Mouse (Mus musculus) lung, embryonic 15.5 days (tissue): ENCODE measurements around the gene Ppp1r10. TPM values are rescaled to one million over a fixed set of nuclear protein-coding genes. Genes with fewer than 3 reads are reported as not detected.
"Not testable (repeated sequence)": the region's sequence is repeated elsewhere in the genome, so short reads cannot be mapped to it uniquely, and the experiment has no call there.

Experiments used
- ATAC-seq: fragments of 200-750 bp; cut with Nextera tagmentation; 2 replicates; pipeline ENCODE4 v1.8.0; 2017; ENCODE audit warnings: moderate number of reproducible peaks, borderline replicate concordance; ENCODE audit not compliant: low FRiP score, low TSS enrichment; ENCODE audit errors: extremely low read depth
- H3K27ac ChIP-seq: fragments of 300-500 bp; sonication (generic); 2 replicates; pipeline ENCODE4 v1.5.1; 2015; ENCODE audit warnings: moderate library complexity, mild to moderate bottlenecking, inconsistent platforms
- H3K27me3 ChIP-seq: fragments of 300-500 bp; sonication (generic); 2 replicates; pipeline ENCODE4 v1.6.1; 2015; ENCODE audit warnings: inconsistent platforms
- H3K36me3 ChIP-seq: fragments of 300-500 bp; sonication (generic); 2 replicates; pipeline ENCODE4 v1.6.1; 2015; ENCODE audit warnings: inconsistent platforms
- H3K4me1 ChIP-seq: fragments of 300-500 bp; sonication (generic); 2 replicates; pipeline ENCODE4 v1.6.1; 2015; ENCODE audit warnings: inconsistent platforms
- H3K4me2 ChIP-seq: fragments of 300-500 bp; sonication (generic); 2 replicates; pipeline ENCODE4 v1.6.1; 2015; ENCODE audit warnings: inconsistent platforms, mild to moderate bottlenecking, moderate library complexity
- H3K4me3 ChIP-seq: fragments of 300-500 bp; sonication (generic); 2 replicates; pipeline ENCODE4 v1.5.1; 2015; ENCODE audit warnings: mild to moderate bottlenecking, inconsistent platforms
- H3K9ac ChIP-seq: fragments of 300-500 bp; sonication (generic); 2 replicates; pipeline ENCODE4 v1.6.1; 2015; ENCODE audit warnings: inconsistent platforms
- H3K9me3 ChIP-seq: fragments of 300-500 bp; sonication (generic); 2 replicates; pipeline ENCODE4 v1.6.1; 2016; ENCODE audit warnings: inconsistent platforms
- WGBS: fragments of 180-500 bp; shearing (Covaris S2); methylation state at CpG from one replicate; pipeline ENCODE4 v1.1.7; 2015; 5-methylcytosine and 5-hydroxymethylcytosine counted together
- polyA plus RNA-seq: library from polyadenylated mRNA; unstranded; fragments of >200 nt; fragmentation: Nextera tagmentation; extraction: Ambion mirVana; gene quantifications from 2 replicates; pipeline ENCODE4 v1.2.1, GENCODE M21; 2015

The Ppp1r10 gene
- polyA plus RNA-seq, 1 experiment from 2014 or later, result 38.2 TPM

- Histone ChIP-seq H3K27me3 (no peaks in the 10 kb centered on the region), H3K9ac (peak overlapping the region; percentile 44), H3K4me1 (peaks cover 34% of the 10 kb centered on the region), H3K4me3 (no peak overlapping the region), H3K4me2 (peak overlapping the region; percentile 90; the same call in 1 of the 2 replicates), H3K27ac (peak overlapping the region; percentile 98), H3K9me3 (no peaks in the 10 kb centered on the region), H3K36me3 (peaks cover 42% of the 10 kb centered on the region)
- no peak for ATAC-seq
- WGBS, result 41% methylated on average over 1 of the region's 1 CpGs
These were observed 4.2 kb downstream of the Ppp1r10 start for GRCm38 (mm10) chr17:35920384-35920783.

GRCm38 (mm10) chr17:35920862-35921562, 4.8 kb downstream of the Ppp1r10 start:
- no peak for ATAC-seq
- 62% methylated on average over 5 of the region's 5 CpGs for WGBS
- Histone ChIP-seq H3K27ac (peak overlapping the region; percentile 98), H3K4me1 (peaks cover 30% of the 10 kb centered on the region), H3K4me3 (no peak overlapping the region), H3K9me3 (no peaks in the 10 kb centered on the region), H3K4me2 (no peak overlapping the region; the same call in 1 of the 2 replicates), H3K27me3 (no peaks in the 10 kb centered on the region), H3K9ac (no peak overlapping the region), H3K36me3 (peaks cover 48% of the 10 kb centered on the region)

GRCm38 (mm10) chr17:35921710-35922109, 5.5 kb downstream of the Ppp1r10 start:
- H3K36me3 ChIP-seq, result peaks cover 55% of the 10 kb centered on the region
- no peak for ATAC-seq
- no peaks in the 10 kb centered on the region for H3K27me3 ChIP-seq
- H3K4me1 ChIP-seq, result peaks cover 30% of the 10 kb centered on the region
- H3K9me3 ChIP-seq, result no peaks in the 10 kb centered on the region
- H3K4me2 ChIP-seq, result no peak overlapping the region; the same call in 1 of the 2 replicates
- WGBS, result 76% methylated on average over 4 of the region's 4 CpGs
- H3K9ac ChIP-seq, result no peak overlapping the region
- H3K27ac ChIP-seq, result no peak overlapping the region
- no peak overlapping the region for H3K4me3 ChIP-seq

- ATAC-seq, result no peak
- Histone ChIP-seq H3K36me3 (peaks cover 57% of the 10 kb centered on the region), H3K27ac (no peak overlapping the region), H3K27me3 (no peaks in the 10 kb centered on the region), H3K9me3 (no peaks in the 10 kb centered on the region), H3K4me1 (peaks cover 30% of the 10 kb centered on the region), H3K9ac (no peak overlapping the region), H3K4me2 (no peak overlapping the region), H3K4me3 (no peak overlapping the region)
- WGBS, result 90% methylated on average over 3 of the region's 3 CpGs
These were observed 6.3 kb downstream of the Ppp1r10 start for GRCm38 (mm10) chr17:35922566-35922965.

- H3K9me3 ChIP-seq, result no peaks in the 10 kb centered on the region
- WGBS, result 85% methylated on average over 4 of the region's 4 CpGs
- no peaks in the 10 kb centered on the region for H3K27me3 ChIP-seq
- peaks cover 62% of the 10 kb centered on the region for H3K36me3 ChIP-seq
- H3K9ac ChIP-seq, result no peak overlapping the region
- no peak overlapping the region for H3K4me2 ChIP-seq
- peaks cover 30% of the 10 kb centered on the region for H3K4me1 ChIP-seq
- no peak for ATAC-seq
- no peak overlapping the region for H3K27ac ChIP-seq
- H3K4me3 ChIP-seq, result no peak overlapping the region
These were observed 7.0 kb downstream of the Ppp1r10 start for GRCm38 (mm10) chr17:35923281-35923680.

GRCm38 (mm10) chr17:35927471-35927870, 11.2 kb downstream of the Ppp1r10 start:
- Histone ChIP-seq H3K9ac (no peak overlapping the region), H3K4me3 (no peak overlapping the region), H3K9me3 (no peaks in the 10 kb centered on the region), H3K27me3 (no peaks in the 10 kb centered on the region), H3K4me2 (no peak overlapping the region), H3K36me3 (peaks cover 83% of the 10 kb centered on the region), H3K4me1 (no peaks in the 10 kb centered on the region), H3K27ac (no peak overlapping the region)
- ATAC-seq, result no peak
- 17% methylated on average over 1 of the region's 1 CpGs for whole genome bisulfite sequencing

- Histone ChIP-seq H3K36me3 (peaks cover 68% of the 10 kb centered on the region), H3K9ac (no peak overlapping the region), H3K9me3 (no peaks in the 10 kb centered on the region), H3K27ac (no peak overlapping the region), H3K4me2 (no peak overlapping the region), H3K4me3 (no peak overlapping the region), H3K4me1 (no peaks in the 10 kb centered on the region), H3K27me3 (no peaks in the 10 kb centered on the region)
- WGBS, result 94% methylated on average over 2 of the region's 2 CpGs
- ATAC-seq, result no peak
These were observed 13.3 kb downstream of the Ppp1r10 start for GRCm38 (mm10) chr17:35929534-35929933.

- no peak overlapping the region for H3K4me3 ChIP-seq
- H3K36me3 ChIP-seq, result peaks cover 57% of the 10 kb centered on the region
- 94% methylated on average over 12 of the region's 12 CpGs for WGBS
- no peak overlapping the region for H3K4me2 ChIP-seq
- no peaks in the 10 kb centered on the region for H3K4me1 ChIP-seq
- no peak overlapping the region for H3K27ac ChIP-seq
- no peaks in the 10 kb centered on the region for H3K27me3 ChIP-seq
- ATAC-seq, result peak; percentile 25; the same call in 1 of the 2 replicates
- no peak overlapping the region for H3K9ac ChIP-seq
- H3K9me3 ChIP-seq, result no peaks in the 10 kb centered on the region
These were observed 14.4 kb downstream of the Ppp1r10 start for GRCm38 (mm10) chr17:35930627-35931026.

- Histone ChIP-seq H3K4me2 (no peak overlapping the region), H3K4me1 (no peaks in the 10 kb centered on the region), H3K27ac (no peak overlapping the region), H3K9me3 (no peaks in the 10 kb centered on the region), H3K27me3 (no peaks in the 10 kb centered on the region), H3K4me3 (no peak overlapping the region), H3K9ac (no peak overlapping the region), H3K36me3 (peaks cover 41% of the 10 kb centered on the region)
- ATAC-seq, result no peak
- 90% methylated on average over 4 of the region's 4 CpGs for WGBS
These were observed 16.4 kb downstream of the Ppp1r10 start for GRCm38 (mm10) chr17:35932608-35933007.

- not testable (repeated sequence) for H3K4me2 ChIP-seq, H3K9ac ChIP-seq, H3K27me3 ChIP-seq, H3K4me1 ChIP-seq, ATAC-seq, H3K4me3 ChIP-seq, H3K27ac ChIP-seq, H3K9me3 ChIP-seq, H3K36me3 ChIP-seq
- 84% methylated on average over 14 of the region's 14 CpGs for WGBS
These were observed 19.5 kb downstream of the Ppp1r10 start for GRCm38 (mm10) chr17:35935763-35936162.

GRCm38 (mm10) chr17:35937700-35938348, 21.6 kb downstream of the Ppp1r10 start:
- Histone ChIP-seq H3K4me3 (no peak overlapping the region), H3K27ac (no peak overlapping the region), H3K9me3 (no peaks in the 10 kb centered on the region), H3K4me1 (no peaks in the 10 kb centered on the region), H3K4me2 (no peak overlapping the region), H3K9ac (no peak overlapping the region), H3K36me3 (no peaks in the 10 kb centered on the region), H3K27me3 (no peaks in the 10 kb centered on the region)
- no peak for ATAC-seq
- 28% methylated on average over 2 of the region's 2 CpGs for WGBS

- Histone ChIP-seq H3K27ac (no peak overlapping the region), H3K4me3 (no peak overlapping the region), H3K27me3 (no peaks in the 10 kb centered on the region), H3K4me1 (no peaks in the 10 kb centered on the region), H3K36me3 (no peaks in the 10 kb centered on the region), H3K9ac (no peak overlapping the region), H3K4me2 (no peak overlapping the region), H3K9me3 (no peaks in the 10 kb centered on the region)
- no peak for ATAC-seq
- WGBS, result 41% methylated on average over 2 of the region's 2 CpGs
These were observed 22.9 kb downstream of the Ppp1r10 start for GRCm38 (mm10) chr17:35939108-35939507.
